Mouse (Mus musculus) hindbrain, postnatal 0 days (tissue): ENCODE data around the gene Krt86. TPM values are rescaled to one million over a fixed set of nuclear protein-coding genes. Genes with fewer than 3 reads are reported as not detected.
A peak's percentile ranks its signal among the peaks of the same experiment; 100 is the strongest.
"Not testable (repeated sequence)": the region's sequence is repeated elsewhere in the genome, so short reads cannot be mapped to it uniquely, and the experiment has no call there.

Experiments used
- ATAC-seq: fragments of 200-750 bp; cut with Nextera tagmentation; 2 replicates; pipeline ENCODE4 v1.8.0; 2017; ENCODE audit warnings: mild to moderate bottlenecking, moderate TSS enrichment, moderate library complexity
- DNase-seq: peaks from one replicate; pipeline ENCODE4 v3.0.0-alpha.2; 2015; ENCODE audit warnings: low spot score
- H3K27ac ChIP-seq: fragments of 300-500 bp; sonication (generic); 2 replicates; pipeline ENCODE4 v1.5.1; 2014; ENCODE audit warnings: mild to moderate bottlenecking
- H3K27me3 ChIP-seq: fragments of 300-500 bp; sonication (generic); 2 replicates; pipeline ENCODE4 v1.6.1; 2014; ENCODE audit warnings: low read length, mixed read lengths; ENCODE audit not compliant: insufficient read depth
- H3K36me3 ChIP-seq: fragments of 300-500 bp; sonication (generic); 2 replicates; pipeline ENCODE4 v1.6.1; 2014; ENCODE audit warnings: low read length, mixed read lengths; ENCODE audit not compliant: insufficient read depth
- H3K4me1 ChIP-seq: fragments of 300-500 bp; sonication (generic); 2 replicates; pipeline ENCODE4 v1.6.1; 2014; ENCODE audit warnings: antibody characterized with exemption, low read length, mixed read lengths; ENCODE audit not compliant: insufficient read depth
- H3K4me2 ChIP-seq: fragments of 300-500 bp; sonication (generic); 2 replicates; pipeline ENCODE4 v1.6.1; 2014; ENCODE audit warnings: low read depth, mild to moderate bottlenecking, low read length, moderate library complexity, mixed read lengths
- H3K4me3 ChIP-seq: fragments of 300-500 bp; sonication (generic); 2 replicates; pipeline ENCODE4 v1.5.1; 2014; ENCODE audit warnings: low read length
- H3K9ac ChIP-seq: fragments of 300-500 bp; sonication (generic); replicated peaks from 2 replicates; pipeline ENCODE4 v1.6.1; 2014; ENCODE audit warnings: mild to moderate bottlenecking, low read length, moderate library complexity, mixed read lengths
- H3K9me3 ChIP-seq: fragments of 300-500 bp; sonication (generic); 2 replicates; pipeline ENCODE4 v1.6.1; 2016; ENCODE audit warnings: low read length, mixed read lengths
- CTCF ChIP-seq: IDR thresholded peaks from 2 replicates; pipeline ENCODE4 v1.5.1; 2016; ENCODE audit warnings: antibody characterized with exemption, control low read depth, low read depth
- WGBS: fragments of 180-500 bp; shearing (Covaris S2); extraction: QIAGEN DNeasy Blood & Tissue Kit; methylation state at CpG from one replicate; pipeline ENCODE4 v1.1.7; 2014; 5-methylcytosine and 5-hydroxymethylcytosine counted together
- polyA plus RNA-seq: library from polyadenylated mRNA; unstranded; fragments of >200 nt; fragmentation: Nextera tagmentation; extraction: Ambion mirVana; gene quantifications from 2 replicates; pipeline ENCODE4 v1.2.1, GENCODE M21; 2015
- total RNA-seq: library from RNA; depleted of rRNA; stranded (reverse); fragments of >200 nt; gene quantifications from 2 replicates; pipeline ENCODE4 v1.2.3, GENCODE M21; 2014; rRNA removed

The Krt86 gene
- total and polyA plus RNA-seq, 2 experiments from 2014 or later: 0.05 to 0.34 TPM

- ATAC-seq (no peak), DNase-seq (no peak)
- no peak overlapping the region for H3K4me2 ChIP-seq
- no peak overlapping the region for H3K27ac ChIP-seq
- 52% methylated on average over 14 of the region's 14 CpGs for WGBS
- no peak overlapping the region for H3K4me3 ChIP-seq
- no peak for TF ChIP-seq CTCF
- no peaks in the 10 kb centered on the region for H3K9me3 ChIP-seq
- no peaks in the 10 kb centered on the region for H3K27me3 ChIP-seq
- H3K36me3 ChIP-seq: no peaks in the 10 kb centered on the region
- H3K9ac ChIP-seq: no peak overlapping the region
- H3K4me1 ChIP-seq: peaks cover 4% of the 10 kb centered on the region; the same call in 1 of the 2 replicates
Observed at GRCm38 (mm10) chr15:101506896-101507758, 33.8 kb downstream of the Krt86 start.

- H3K27me3 ChIP-seq: no peaks in the 10 kb centered on the region
- peaks cover 4% of the 10 kb centered on the region; the same call in 1 of the 2 replicates for H3K4me1 ChIP-seq
- 85% methylated on average over 9 of the region's 9 CpGs for WGBS
- no peaks in the 10 kb centered on the region for H3K9me3 ChIP-seq
- ATAC-seq (no peak), DNase-seq (no peak)
- H3K4me3 ChIP-seq: no peak overlapping the region
- no peaks in the 10 kb centered on the region for H3K36me3 ChIP-seq
- H3K4me2 ChIP-seq: no peak overlapping the region
- no peak overlapping the region for H3K27ac ChIP-seq
- H3K9ac ChIP-seq: no peak overlapping the region
- no peak for TF ChIP-seq CTCF
Observed at GRCm38 (mm10) chr15:101508247-101508646, 35.0 kb downstream of the Krt86 start.

GRCm38 (mm10) chr15:101517161-101517560 lies 43.9 kb downstream of the Krt86 start, which contains the start of gene Gm49425:
Gene Gm49425 (minus strand): TSS chr15:101517261.
- 83% methylated on average over 2 of the region's 2 CpGs for whole genome bisulfite sequencing
- H3K4me3 ChIP-seq, H3K36me3 ChIP-seq, DNase-seq, ATAC-seq, H3K27me3 ChIP-seq, H3K4me2 ChIP-seq, H3K9me3 ChIP-seq, H3K4me1 ChIP-seq, H3K27ac ChIP-seq, H3K9ac ChIP-seq: not testable (repeated sequence)

GRCm38 (mm10) chr15:101519792-101520191 lies 46.5 kb downstream of the Krt86 start:
- Histone ChIP-seq H3K9ac (no peak overlapping the region), H3K4me2 (no peak overlapping the region), H3K27ac (no peak overlapping the region), H3K4me1 (no peaks in the 10 kb centered on the region), H3K9me3 (no peaks in the 10 kb centered on the region), H3K4me3 (no peak overlapping the region), H3K27me3 (no peaks in the 10 kb centered on the region; the same call in 1 of the 2 replicates), H3K36me3 (no peaks in the 10 kb centered on the region)
- TF ChIP-seq CTCF: peak; percentile 92
- WGBS: 10% methylated on average over 2 of the region's 2 CpGs
- DNase-seq: peak; percentile 91
- ATAC-seq: no peak

- ATAC-seq: no peak
- H3K4me1 ChIP-seq: no peaks in the 10 kb centered on the region
- TF ChIP-seq CTCF: no peak
- no peak overlapping the region for H3K4me2 ChIP-seq
- no peaks in the 10 kb centered on the region for H3K36me3 ChIP-seq
- H3K9ac ChIP-seq: no peak overlapping the region
- H3K9me3 ChIP-seq: no peaks in the 10 kb centered on the region
- H3K4me3 ChIP-seq: no peak overlapping the region
- H3K27me3 ChIP-seq: no peaks in the 10 kb centered on the region; the same call in 1 of the 2 replicates
- no peak for DNase-seq
- no peak overlapping the region for H3K27ac ChIP-seq
- 82% methylated on average over 4 of the region's 4 CpGs for WGBS
Observed at GRCm38 (mm10) chr15:101522556-101523232, 49.4 kb downstream of the Krt86 start.

Other genes with a start within 250 kb of the Krt86 start
- 6.7 and 8.7 TPM in 2 replicates for gene Grasp, start 249.3 kb upstream of the Krt86 start, total RNA-seq
- gene Grasp, start 249.3 kb upstream of the Krt86 start, polyA plus RNA-seq: 1.5 and 1.6 TPM in 2 replicates
- 9.3 and 10.3 TPM in 2 replicates for gene Nr4a1, start 219.2 kb upstream of the Krt86 start, total RNA-seq
- 5.3 and 6.5 TPM in 2 replicates for gene Nr4a1, start 219.2 kb upstream of the Krt86 start, polyA plus RNA-seq
- 44.1 and 52.3 TPM in 2 replicates for gene Atg101, start 189.2 kb upstream of the Krt86 start, total RNA-seq
- 69.1 and 75.3 TPM in 2 replicates for gene Atg101, start 189.2 kb upstream of the Krt86 start, polyA plus RNA-seq
- gene 6030408B16Rik, start 180.3 kb upstream of the Krt86 start, total RNA-seq: not detected in 2 replicates
- gene 6030408B16Rik, start 180.3 kb upstream of the Krt86 start, polyA plus RNA-seq: 0.15 and 0.30 TPM in 2 replicates
- gene Krt80, start 103.3 kb upstream of the Krt86 start, total RNA-seq: 0.43 and 1.2 TPM in 2 replicates
- 0.30 and 0.33 TPM in 2 replicates for gene Krt80, start 103.3 kb upstream of the Krt86 start, polyA plus RNA-seq
- 0.40 and 0.73 TPM in 2 replicates for gene Krt7, start 62.4 kb upstream of the Krt86 start, total RNA-seq
- gene Krt7, start 62.4 kb upstream of the Krt86 start, polyA plus RNA-seq: 0.84 and 0.95 TPM in 2 replicates
- 0.75 and 1.5 TPM in 2 replicates for gene Krt87, start 34.7 kb upstream of the Krt86 start, total RNA-seq
- 0.69 and 0.96 TPM in 2 replicates for gene Krt87, start 34.7 kb upstream of the Krt86 start, polyA plus RNA-seq
- gene Krt88, start 25.7 kb upstream of the Krt86 start, total RNA-seq: not detected in 2 replicates
- gene Krt88, start 25.7 kb upstream of the Krt86 start, polyA plus RNA-seq: 0.16 TPM in 1 of 2 replicates, not detected in the other
- gene Krt81, start 9.7 kb upstream of the Krt86 start, total RNA-seq: not detected in 2 replicates
- 0.09 TPM in 1 of 2 replicates, not detected in the other for gene Krt81, start 9.7 kb upstream of the Krt86 start, polyA plus RNA-seq
- not detected in 2 replicates for gene Krt83, start 18.0 kb downstream of the Krt86 start, total RNA-seq
- not detected in 2 replicates for gene Krt83, start 18.0 kb downstream of the Krt86 start, polyA plus RNA-seq
- not detected in 2 replicates for gene Gm49425, start 43.8 kb downstream of the Krt86 start, total RNA-seq
- gene Gm49425, start 43.8 kb downstream of the Krt86 start, polyA plus RNA-seq: not detected in 2 replicates
- not detected in 2 replicates for gene Krt84, start 59.3 kb downstream of the Krt86 start, total RNA-seq
- not detected in 2 replicates for gene Krt84, start 59.3 kb downstream of the Krt86 start, polyA plus RNA-seq
- gene Krt82, start 77.2 kb downstream of the Krt86 start, total RNA-seq: not detected in 2 replicates
- not detected in 2 replicates for gene Krt82, start 77.2 kb downstream of the Krt86 start, polyA plus RNA-seq
- 0.11 TPM in 1 of 2 replicates, not detected in the other for gene Krt90, start 89.5 kb downstream of the Krt86 start, total RNA-seq
- 0.11 and 0.26 TPM in 2 replicates for gene Krt90, start 89.5 kb downstream of the Krt86 start, polyA plus RNA-seq
- 0.10 and 0.47 TPM in 2 replicates for gene Krt75, start 100.4 kb downstream of the Krt86 start, total RNA-seq
- 0.09 and 0.15 TPM in 2 replicates for gene Krt75, start 100.4 kb downstream of the Krt86 start, polyA plus RNA-seq
- gene Gm5414, start 154.7 kb downstream of the Krt86 start, total RNA-seq: not detected in 2 replicates
- gene Gm5414, start 154.7 kb downstream of the Krt86 start, polyA plus RNA-seq: not detected in 2 replicates
- not detected in 2 replicates for gene Gm5478, start 173.9 kb downstream of the Krt86 start, total RNA-seq
- gene Gm5478, start 173.9 kb downstream of the Krt86 start, polyA plus RNA-seq: not detected in 2 replicates
- gene Krt6b, start 206.8 kb downstream of the Krt86 start, total RNA-seq: not detected in 2 replicates
- not detected in 2 replicates for gene Krt6b, start 206.8 kb downstream of the Krt86 start, polyA plus RNA-seq
- not detected in 2 replicates for gene Krt6a, start 220.8 kb downstream of the Krt86 start, total RNA-seq
- gene Krt6a, start 220.8 kb downstream of the Krt86 start, polyA plus RNA-seq: 0.13 TPM in 1 of 2 replicates, not detected in the other
- gene Krt5, start 239.4 kb downstream of the Krt86 start, total RNA-seq: not detected in 2 replicates
- gene Krt5, start 239.4 kb downstream of the Krt86 start, polyA plus RNA-seq: 0.15 TPM in 1 of 2 replicates, not detected in the other